Mouse (Mus musculus) MEL-GATA-1-ER (cell line): ENCODE results near the gene Rnft2.

Source experiments
- DNase-seq: peaks from one replicate; pipeline ENCODE4 v3.0.0-alpha.2; 2012; ENCODE audit warnings: low read depth; ENCODE audit errors: extremely low read depth

The Rnft2 gene

DNA sequence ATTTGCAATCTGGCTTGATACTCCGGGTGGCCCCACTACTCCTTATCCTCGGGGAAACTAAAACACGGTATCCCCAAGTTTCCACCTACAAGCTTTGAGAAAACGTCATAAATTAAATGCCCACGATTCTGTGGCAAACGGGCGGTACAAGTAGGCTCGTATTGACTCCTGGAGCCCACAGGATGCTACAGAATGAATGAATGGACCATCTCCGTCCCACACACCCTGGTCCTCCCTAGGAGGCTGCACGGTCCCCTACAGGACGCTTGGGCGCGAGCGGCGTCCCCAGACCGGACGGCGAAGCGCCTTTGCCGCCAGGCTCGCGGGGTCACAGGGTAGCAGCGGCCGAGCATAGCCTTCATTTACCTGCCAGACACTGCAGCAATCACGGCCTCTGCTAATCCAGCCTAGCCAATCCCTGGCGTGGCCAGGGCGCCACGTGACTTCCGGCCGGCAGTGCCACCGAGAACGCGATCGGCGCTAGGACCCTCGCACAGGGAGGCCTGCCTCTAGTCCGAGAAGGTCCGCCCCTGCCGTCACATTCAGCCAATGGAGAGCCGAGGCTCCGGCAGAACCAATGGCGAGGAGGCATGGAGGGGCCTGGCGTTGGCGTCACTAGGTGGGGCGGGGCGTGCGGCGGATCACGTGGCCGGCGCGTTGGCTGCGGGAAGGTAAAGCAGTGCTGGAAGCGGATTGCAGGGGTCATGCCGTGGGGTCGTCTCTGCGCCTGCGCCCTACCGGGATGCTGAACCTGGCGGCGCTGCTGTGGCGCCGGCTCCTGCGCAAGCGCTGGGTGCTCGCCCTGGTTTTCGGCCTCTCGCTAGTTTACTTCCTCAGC lies at the start of gene Rnft2, which contains the start of gene 2410131K14Rik:
TSS of gene Rnft2 (minus strand) at position 511 of the 838 bp plus-strand sequence.
TSS of gene 2410131K14Rik (plus strand) at position 622 of the 838 bp plus-strand sequence.
- peak; percentile 91 for DNase-seq

DNA sequence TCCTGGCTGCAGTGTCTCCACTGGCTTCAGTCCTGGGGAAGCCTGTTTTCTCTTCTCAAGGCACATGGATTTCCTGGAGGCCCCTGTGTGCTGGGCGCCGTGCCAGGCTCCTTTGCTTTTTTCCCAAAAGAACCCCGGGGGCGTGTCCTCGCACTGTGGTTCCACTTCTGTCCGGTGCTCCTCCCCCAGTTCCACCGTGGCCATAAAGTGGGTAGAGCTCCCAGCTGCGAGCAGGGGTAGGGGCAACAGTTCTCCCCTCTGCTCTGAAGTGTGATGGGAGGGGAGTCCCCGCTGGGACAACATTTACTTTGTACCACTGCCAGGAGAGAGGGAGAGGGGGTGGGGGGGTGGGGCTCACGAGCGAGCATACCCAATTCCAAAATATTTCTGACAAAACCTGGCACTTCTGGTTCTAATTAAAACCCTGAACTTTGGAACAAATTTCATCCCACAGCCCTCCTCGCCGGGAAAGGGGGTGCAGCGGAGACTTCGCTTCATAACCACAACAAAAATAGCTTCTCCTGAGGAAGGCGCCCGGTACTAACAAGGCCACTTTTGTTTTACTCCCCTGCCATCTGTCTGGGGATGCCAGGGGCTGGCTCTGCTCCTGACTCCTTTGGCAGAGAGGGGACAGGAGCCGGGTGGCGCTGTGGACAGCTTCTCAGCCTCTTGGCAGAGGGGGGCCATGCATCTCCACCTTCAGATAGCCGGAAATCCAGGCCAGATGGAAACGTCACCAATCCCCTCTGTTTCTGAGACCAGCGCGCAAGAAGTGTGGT lies 49.4 kb upstream of the Rnft2 start:
- DNase-seq = no peak

DNA sequence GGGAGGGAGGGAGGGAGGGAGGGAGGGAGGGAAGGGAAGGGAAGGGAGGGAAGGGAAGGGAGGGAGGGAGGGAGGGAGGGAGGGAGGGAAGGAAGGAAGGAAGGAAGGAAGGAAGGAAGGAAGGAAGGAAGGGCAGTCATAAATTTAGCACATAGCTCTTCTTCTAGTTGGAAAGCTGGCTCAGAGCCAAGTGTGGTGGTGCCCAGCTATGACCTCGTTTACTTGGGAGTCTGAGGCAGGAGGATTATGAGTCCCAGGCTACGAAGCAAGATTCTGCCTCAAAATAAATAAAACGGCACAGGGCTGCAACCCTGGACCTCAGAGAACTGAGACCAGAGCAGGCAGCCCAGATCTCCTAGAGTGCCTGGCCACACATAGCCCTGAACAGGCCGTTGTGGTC lies 47.6 kb upstream of the Rnft2 start:
- DNase-seq = no peak

DNA sequence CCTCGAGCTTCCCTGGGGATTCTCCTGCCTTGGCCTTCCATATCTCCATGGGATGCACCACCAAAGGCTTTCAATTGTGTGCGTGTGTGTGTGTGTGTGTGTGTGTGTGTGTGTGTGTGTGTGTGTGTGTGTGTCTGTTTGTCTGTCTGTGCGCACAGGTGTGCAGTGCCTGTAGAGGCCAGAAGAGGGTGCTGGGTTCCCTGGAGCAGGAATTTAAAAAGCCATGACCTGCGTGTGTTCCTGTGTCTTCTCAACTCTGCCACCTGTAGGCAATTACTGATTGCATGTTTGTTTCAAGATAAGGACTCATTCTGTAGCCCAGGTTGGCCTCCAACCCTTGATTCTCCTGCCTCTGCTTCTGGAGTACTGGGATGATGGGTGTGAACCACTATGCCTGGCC lies 46.5 kb upstream of the Rnft2 start:
- no peak for DNase-seq

DNA sequence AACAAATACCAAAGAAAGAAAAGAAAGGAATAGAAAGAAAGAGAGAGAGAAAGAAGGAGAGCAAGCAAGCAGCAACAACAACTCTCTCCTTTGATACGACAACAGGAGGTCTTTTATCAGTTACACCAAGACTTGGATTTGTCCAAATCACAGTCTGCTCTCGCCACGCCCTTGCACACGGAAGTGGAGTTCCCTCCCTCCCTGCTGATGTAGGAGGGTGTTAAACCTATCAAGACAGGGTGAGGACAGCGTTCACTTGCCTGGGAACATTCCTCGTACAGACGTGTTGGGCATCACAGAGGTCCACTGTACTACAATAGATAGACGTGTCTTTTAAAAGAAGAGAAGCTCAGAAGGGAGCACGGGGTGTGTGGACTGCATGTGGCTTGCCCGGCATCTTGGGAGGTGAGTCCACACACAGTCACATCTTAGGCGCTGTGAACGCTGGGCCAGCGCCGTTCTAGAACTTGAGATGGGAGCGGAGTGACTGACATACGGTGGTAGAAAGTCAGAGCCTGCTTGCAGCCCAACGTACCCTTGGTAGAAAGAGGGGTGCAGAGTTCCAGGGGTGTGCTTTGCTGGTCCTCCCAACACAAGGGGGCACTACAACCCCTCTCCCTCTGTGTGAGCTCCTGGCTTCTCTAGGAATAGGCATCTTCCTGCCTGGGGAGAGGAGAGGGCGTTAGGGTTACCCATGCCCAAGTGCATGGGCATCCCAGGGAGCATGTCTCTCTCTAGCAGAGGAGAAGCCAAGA lies 33.0 kb upstream of the Rnft2 start:
- DNase-seq = no peak

DNA sequence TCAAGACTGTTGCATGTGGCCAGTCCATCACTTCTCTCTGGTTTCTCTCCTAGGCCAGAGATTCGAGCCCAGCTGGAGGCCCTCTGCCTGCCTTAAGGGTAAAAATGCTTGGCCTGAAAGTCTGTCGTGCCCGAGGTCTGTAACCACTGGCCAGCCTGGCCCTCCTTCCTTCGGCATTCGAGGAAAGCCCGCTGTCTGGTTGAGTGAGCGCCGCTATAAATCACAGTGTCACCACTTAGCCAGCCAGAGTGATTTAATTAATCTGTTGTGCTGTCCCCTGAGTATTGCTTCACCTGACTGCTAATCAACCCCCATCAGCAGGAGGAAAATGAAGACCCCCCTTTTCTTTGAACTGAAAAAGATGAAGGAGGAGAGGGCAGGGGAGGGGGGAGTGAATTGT lies 31.8 kb upstream of the Rnft2 start:
- DNase-seq = no peak

DNA sequence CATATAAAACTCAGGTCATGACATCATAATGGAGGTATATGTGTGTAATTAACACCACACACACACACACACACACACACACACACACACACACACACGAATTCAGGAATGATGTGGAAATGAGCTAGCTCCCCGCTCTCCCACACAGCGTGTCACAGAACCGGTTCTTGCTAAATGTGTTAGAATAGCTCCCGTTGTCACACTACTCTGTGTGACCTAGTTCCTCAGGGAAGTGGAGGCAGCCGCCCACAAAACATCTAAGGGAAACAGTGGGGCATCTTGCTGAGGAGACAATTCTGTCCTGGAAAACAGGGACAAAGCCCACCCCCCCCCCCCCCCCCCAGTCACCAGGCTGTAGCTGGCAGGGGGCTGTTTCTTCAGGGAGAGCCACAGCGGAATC lies 31.4 kb upstream of the Rnft2 start:
- no peak for DNase-seq

DNA sequence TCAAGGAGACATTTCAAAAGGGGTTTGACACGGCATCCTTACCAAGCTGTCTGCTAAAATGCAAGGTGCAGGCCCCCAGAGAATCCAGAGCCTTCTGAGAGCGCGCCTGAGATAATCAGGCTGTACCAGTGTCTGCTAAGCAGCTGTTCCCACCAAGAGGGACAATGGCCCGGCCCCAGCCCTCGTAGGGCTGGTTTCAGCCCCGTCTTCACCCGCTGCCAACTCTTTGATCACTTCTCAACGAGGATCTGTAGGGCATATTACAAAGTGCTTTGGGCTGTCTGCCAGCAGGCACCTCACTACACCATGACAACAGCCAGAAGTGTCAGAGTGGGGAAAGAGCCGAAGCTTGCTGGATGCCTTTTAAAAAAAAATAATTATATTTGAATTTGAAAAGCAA lies 29.6 kb upstream of the Rnft2 start:
- DNase-seq = no peak

DNA sequence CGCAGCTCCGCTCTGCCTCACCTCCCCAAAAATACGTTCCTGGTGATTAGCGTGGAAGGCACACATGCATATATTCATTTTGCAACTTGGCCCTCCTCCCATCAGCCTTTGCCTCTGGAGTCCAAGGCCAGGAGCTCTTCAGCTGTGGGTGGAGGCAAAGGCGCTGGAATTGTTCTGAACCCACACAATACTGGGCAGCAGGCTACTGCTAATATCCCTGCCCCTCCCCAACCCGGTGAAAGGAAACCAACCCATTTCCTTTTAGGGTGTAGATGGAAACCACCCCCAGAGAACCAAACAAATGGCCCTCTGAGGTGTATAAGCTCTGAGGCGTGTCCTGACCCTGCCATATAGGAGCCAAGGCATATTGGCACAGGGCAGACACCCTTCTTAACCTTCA lies 28.5 kb upstream of the Rnft2 start:
- DNase-seq = no peak

DNA sequence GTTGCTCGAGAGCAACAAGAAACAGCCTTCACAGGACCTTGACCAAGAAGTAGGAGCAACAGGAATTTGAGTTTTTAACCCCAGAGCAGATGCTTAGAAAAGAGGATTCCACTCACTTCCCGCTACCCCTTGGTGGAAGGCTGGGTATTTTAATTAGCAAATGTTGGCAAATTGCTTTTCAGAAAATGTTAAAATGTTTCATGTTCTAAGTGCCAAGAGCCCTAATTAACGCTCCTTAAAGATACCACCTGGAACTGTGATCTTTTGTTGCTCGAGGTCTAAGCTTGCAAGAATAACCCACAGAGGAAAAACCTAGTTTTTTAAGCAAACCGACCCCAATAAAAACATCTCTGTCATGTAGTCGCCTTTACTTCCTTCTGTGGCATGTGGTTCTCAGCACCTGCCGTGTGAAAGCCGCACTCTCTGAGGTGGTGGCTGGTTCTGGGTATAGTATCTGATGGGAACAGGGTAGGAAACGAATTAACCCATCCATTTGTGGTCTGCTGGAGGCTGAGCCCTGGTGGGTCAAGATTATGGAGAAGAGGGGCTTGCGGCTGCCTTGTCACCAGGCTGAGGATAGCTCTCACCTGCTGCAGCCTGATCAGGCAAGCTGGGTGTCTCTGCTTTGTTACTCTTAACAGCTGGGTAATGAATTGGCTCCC lies 26.7 kb upstream of the Rnft2 start:
- no peak for DNase-seq

DNA sequence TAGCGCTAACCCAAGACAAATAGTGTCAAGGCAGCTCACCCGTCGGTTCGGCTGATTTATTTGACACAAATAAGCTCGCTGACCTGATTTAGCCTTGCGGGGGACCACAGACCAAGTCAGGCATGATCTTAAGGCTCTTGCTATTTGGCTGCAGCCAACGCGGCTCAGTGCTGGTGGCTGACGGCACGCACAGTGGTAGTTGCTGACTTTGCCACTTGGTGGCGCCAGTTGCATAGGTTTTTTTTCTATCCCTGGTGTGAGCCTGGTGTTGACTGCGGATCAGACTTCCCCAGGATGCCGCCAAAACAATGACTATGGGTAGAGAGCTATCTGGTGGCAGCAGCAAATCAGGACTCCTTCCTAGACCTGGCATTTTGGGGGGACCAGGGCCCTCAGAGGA lies 24.1 kb upstream of the Rnft2 start:
- DNase-seq = peak; percentile 14

DNA sequence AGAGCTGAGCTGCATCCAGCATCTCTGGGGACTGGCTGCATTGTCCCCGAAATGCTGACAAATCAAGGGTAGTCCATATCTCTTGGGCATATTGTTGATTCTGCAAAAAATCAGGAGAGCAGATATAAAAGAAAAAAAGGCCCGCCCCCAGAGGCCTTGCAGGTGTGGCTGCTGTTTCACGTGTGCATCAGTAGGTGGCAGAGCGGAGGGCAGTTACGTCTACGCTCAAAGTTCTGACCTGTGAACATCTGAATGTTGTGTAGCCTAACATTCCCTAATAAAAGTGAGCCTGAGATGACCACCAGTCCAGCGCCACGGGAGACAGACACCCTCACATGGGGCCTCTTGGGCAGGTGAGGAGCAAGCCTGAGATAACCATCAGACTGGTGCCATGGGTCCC lies 21.4 kb upstream of the Rnft2 start:
- DNase-seq = no peak

DNA sequence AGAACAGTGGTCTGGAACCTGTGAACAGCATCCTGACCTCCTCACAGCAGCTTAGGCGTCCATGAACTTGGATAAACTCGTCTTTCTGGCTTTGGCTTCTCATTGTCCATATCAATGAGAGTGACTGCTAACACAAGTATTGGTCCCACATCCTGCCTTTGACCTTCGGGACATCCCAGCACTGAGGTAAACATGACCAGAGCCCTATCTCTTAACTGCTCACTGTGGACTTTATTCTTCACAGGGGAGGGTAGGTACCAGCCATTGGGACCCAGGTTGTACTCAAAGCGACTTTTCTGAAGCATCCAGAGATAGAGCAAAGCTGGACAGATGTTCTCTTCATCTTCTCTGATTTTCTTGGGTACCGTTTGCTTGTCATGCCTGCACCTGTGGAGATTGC lies 20.4 kb upstream of the Rnft2 start:
- DNase-seq = no peak

DNA sequence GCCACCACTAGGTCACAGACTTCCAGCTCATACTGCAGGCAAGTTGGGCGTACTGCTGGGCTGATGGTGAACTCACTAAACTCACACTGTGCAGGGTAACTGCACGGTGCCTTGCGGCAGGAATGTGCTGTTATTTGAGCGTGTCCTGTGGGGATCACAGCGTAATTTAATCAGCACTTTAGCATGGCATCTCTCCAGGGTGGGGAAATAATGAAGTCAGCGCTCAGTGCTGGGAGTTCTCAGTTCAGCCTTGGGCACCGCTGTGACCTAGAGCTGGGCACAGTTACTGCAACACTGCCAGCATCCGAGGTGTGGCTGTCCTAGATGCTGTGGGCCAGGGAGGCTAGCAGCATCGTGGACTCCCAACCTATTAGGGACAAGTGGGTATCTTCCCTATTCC lies 19.4 kb upstream of the Rnft2 start:
- no peak for DNase-seq

DNA sequence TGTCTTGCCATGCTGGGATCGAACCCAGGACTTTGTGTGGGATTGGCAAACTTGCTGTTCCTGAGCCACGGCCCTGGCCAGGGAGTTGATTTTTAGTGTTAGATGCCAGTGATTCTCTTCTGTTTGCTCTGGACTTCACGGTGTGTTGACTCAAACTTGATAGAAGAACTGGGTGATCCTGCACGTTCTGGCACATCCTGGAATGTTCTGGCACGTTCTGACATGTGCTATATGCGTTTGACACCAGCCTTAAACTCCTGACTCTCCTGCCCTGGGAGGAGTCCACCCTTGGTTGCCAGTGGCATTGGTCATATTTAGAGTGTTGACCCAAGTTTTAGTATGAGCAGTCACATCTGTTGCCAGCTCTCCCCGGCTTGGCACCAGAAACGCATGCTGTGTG lies 17.5 kb upstream of the Rnft2 start:
- DNase-seq = no peak

DNA sequence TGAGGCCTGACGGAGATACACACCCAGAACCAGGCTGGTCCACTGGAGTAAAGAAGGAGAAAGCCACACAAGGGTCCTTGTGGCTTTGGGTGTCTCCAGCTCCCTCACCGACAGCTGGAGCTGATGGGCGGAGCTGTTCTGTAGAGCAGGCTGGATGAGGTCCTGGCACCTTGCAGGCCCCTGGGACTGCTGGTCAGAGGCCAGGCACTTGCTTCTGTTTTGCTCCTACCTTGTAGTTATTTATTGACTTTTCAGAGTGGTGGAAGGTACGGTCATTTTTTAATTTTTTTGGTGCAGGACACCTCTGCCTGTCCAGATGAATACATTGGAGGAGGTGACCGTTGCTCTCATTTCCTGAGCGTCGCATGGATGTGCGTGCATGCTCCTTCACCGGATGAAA lies 16.3 kb upstream of the Rnft2 start:
- no peak for DNase-seq

DNA sequence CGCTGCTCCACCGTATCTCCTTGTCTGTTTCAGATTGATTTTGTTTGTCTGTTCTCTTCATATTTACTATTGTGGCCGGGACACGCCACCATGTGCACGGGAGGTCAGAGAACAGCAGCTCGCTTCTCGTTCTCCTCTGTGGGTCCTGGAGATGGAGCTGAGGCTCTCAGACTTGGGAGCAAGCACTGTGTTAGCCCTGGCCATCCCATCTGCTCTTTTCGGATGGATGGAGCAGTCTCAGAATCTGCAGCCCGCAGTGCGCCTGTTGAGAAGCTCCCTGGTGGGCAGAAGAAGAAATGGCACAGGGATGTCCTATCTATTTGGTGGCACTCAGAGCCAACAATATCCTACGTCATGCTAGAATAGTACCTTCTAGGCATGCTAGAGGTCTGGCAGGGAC lies 15.7 kb upstream of the Rnft2 start:
- no peak for DNase-seq

DNA sequence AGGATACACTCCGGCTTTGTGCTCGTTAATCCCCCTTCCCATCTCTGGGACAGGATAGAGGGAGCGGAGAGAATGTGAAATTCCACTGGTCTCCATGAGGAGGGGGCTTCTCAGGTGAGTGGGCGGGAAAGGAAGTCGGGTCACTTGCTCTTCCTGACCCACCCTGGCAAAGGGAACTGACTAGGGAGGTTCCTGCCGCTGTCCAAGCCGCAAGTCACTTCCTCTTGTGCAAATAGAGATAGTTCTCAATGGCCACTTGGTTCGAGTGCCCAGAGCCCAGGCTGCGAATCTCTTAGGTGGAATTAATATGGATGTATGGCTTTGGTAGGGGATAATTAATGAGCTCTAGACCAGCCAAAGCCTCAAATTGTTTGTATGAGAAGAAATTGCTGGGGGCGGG lies 15.1 kb upstream of the Rnft2 start:
- DNase-seq = no peak

DNA sequence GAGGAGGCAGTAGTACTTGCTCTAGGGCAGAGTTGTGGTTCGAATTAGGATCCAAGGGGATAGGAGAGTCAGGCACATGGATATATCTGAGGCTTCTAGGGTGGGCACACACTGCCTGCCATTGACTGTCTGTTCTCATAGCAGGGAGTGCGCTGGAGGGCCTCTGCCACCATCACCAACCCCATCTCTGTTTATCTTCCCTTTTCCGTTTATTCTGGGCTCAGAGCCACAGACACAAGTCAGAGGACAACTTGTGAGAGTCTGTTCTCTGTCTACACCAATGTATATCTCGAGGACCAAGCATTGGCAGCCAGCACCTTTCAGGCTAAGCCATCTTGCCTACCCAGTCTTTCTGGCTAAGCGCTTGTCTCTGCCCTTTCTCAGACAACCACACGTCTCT lies 14.7 kb upstream of the Rnft2 start:
- DNase-seq = no peak

DNA sequence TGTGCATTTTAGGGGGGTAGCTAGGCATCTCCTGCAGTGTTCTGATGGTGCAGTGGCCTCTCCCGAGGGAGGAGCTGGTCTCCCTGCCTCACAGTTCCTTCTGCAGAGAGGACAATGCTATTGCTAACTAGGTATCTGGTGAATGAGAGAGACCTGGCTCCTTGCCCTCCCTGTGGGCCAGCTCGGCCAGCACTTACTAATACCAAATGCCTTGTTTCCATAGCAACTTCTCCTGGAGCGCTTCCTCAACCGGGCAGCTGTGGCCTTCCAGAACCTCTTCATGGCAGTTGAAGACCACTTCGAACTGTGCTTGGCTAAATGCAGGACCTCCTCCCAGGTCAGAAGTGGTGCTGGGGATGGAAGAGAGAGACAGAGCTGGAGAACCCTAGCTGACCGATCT lies 14.2 kb upstream of the Rnft2 start:
- DNase-seq = no peak

DNA sequence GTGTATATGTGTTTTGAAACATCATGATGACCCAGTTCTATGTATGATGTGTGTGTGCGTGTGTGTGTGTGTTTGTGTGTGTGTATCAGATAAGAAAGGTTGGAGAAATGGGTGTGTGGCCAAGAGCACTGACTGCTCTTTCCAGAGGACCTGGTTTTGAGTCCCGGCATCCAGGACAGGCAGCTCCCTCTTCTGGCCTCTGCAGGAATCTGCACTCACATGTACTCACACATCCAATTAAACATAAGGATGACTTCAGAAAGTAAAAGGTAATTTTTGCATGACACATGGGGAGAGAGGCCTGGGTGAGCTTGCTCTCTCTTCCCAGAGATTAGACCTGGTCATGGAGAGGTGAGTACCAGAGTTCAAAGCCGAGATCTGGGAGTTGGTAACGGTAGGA lies 12.1 kb upstream of the Rnft2 start:
- DNase-seq = no peak

DNA sequence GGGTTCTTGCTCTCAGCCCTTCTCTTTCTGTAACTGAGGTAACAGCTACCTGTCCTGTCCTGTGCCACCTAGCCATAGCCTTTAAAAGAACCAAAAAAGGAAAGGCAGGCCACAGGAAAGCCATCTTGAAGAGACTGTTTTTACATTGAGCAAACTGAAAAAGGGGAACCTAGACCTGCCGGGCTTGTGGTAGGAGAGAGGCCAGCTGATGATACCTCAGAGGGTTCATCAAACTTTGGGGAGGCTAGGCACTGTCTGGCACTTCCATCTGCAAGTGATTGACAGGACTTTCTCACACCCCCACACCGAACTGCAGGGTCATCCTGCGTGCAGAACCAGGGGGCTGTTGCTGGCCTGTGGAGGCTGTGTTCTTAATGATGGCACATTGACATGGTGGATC lies 8.6 kb upstream of the Rnft2 start:
- peak; percentile 15 for DNase-seq
